Mouse (Mus musculus) limb, embryonic 15.5 days (tissue): ENCODE data around the gene Sppl2c. TPM values are rescaled to one million over a fixed set of nuclear protein-coding genes. Genes with fewer than 3 reads are reported as not detected.

Experiments used
- ATAC-seq: fragments of 200-750 bp; cut with Nextera tagmentation; 2 replicates; pipeline ENCODE4 v1.8.0; 2017; ENCODE audit warnings: low read depth, moderate TSS enrichment; ENCODE audit not compliant: insufficient number of reproducible peaks, low FRiP score, low TSS enrichment
- H3K27ac ChIP-seq: fragments of 300-500 bp; sonication (generic); 2 replicates; pipeline ENCODE4 v1.5.1; 2015; ENCODE audit warnings: moderate library complexity, mild to moderate bottlenecking, inconsistent platforms
- H3K27me3 ChIP-seq: fragments of 300-500 bp; sonication (generic); 2 replicates; pipeline ENCODE4 v1.6.1; 2015; ENCODE audit warnings: inconsistent platforms
- H3K36me3 ChIP-seq: fragments of 300-500 bp; sonication (generic); 2 replicates; pipeline ENCODE4 v1.6.1; 2015; ENCODE audit warnings: inconsistent platforms
- H3K4me1 ChIP-seq: fragments of 300-500 bp; sonication (generic); 2 replicates; pipeline ENCODE4 v1.6.1; 2015; ENCODE audit warnings: inconsistent platforms
- H3K4me2 ChIP-seq: fragments of 300-500 bp; sonication (generic); 2 replicates; pipeline ENCODE4 v1.6.1; 2015; ENCODE audit warnings: mild to moderate bottlenecking, inconsistent platforms
- H3K4me3 ChIP-seq: fragments of 300-500 bp; sonication (generic); 2 replicates; pipeline ENCODE4 v1.5.1; 2015; ENCODE audit warnings: mild to moderate bottlenecking, inconsistent platforms
- H3K9ac ChIP-seq: fragments of 300-500 bp; sonication (generic); 2 replicates; pipeline ENCODE4 v1.6.1; 2015; ENCODE audit warnings: inconsistent platforms
- H3K9me3 ChIP-seq: fragments of 300-500 bp; sonication (generic); 2 replicates; pipeline ENCODE4 v1.6.1; 2016; ENCODE audit warnings: inconsistent platforms
- WGBS: fragments of 180-500 bp; shearing (Covaris S2); methylation state at CpG from one replicate; pipeline ENCODE4 v1.1.7; 2015; 5-methylcytosine and 5-hydroxymethylcytosine counted together
- polyA plus RNA-seq: library from polyadenylated mRNA; unstranded; fragments of >200 nt; fragmentation: Nextera tagmentation; extraction: Ambion mirVana; gene quantifications from 2 replicates; pipeline ENCODE4 v1.2.1, GENCODE M21; 2015

The Sppl2c gene
- polyA plus RNA-seq, 1 experiment from 2014 or later, result not detected

- Histone ChIP-seq H3K4me3 (no peak overlapping the region), H3K27me3 (peaks cover 20% of the 10 kb centered on the region), H3K9me3 (no peaks in the 10 kb centered on the region), H3K27ac (no peak overlapping the region), H3K36me3 (no peaks in the 10 kb centered on the region), H3K4me1 (peaks cover 10% of the 10 kb centered on the region), H3K4me2 (no peak overlapping the region), H3K9ac (no peak overlapping the region)
- ATAC-seq, result no peak
- WGBS, result 77% methylated on average over 4 of the region's 4 CpGs
Observed at GRCm38 (mm10) chr11:104159769-104160272, 26.3 kb upstream of the Sppl2c start.

GRCm38 (mm10) chr11:104161153-104161552 is 25.0 kb upstream of the Sppl2c start:
- H3K9me3 ChIP-seq, result no peaks in the 10 kb centered on the region
- no peak overlapping the region for H3K4me2 ChIP-seq
- peaks cover 10% of the 10 kb centered on the region for H3K4me1 ChIP-seq
- no peak overlapping the region for H3K27ac ChIP-seq
- no peak for ATAC-seq
- H3K36me3 ChIP-seq, result no peaks in the 10 kb centered on the region
- no peak overlapping the region for H3K9ac ChIP-seq
- H3K4me3 ChIP-seq, result no peak overlapping the region
- 73% methylated on average over 5 of the region's 5 CpGs for WGBS
- H3K27me3 ChIP-seq, result peaks cover 20% of the 10 kb centered on the region

- H3K4me1 ChIP-seq, result no peaks in the 10 kb centered on the region
- no peak for ATAC-seq
Observed at GRCm38 (mm10) chr11:104164257-104164656, 21.9 kb upstream of the Sppl2c start.

GRCm38 (mm10) chr11:104171281-104171781 is 14.8 kb upstream of the Sppl2c start:
- Histone ChIP-seq H3K4me2 (no peak overlapping the region), H3K4me1 (no peaks in the 10 kb centered on the region), H3K27ac (no peak overlapping the region), H3K4me3 (no peak overlapping the region), H3K36me3 (no peaks in the 10 kb centered on the region), H3K9ac (no peak overlapping the region), H3K9me3 (no peaks in the 10 kb centered on the region), H3K27me3 (0 out of 2 replicates have a peak, but pooled peaks cover 21% of the 10 kb centered on the region)
- 32% methylated on average over 12 of the region's 12 CpGs for WGBS
- no peak for ATAC-seq

More at GRCm38 (mm10) chr11:104164257-104164656, 21.9 kb upstream of the Sppl2c start:
- H3K9me3 ChIP-seq, result no peaks in the 10 kb centered on the region
- no peak overlapping the region for H3K4me2 ChIP-seq
- no peak overlapping the region for H3K27ac ChIP-seq
- WGBS, result 87% methylated on average over 10 of the region's 10 CpGs
- no peak overlapping the region for H3K9ac ChIP-seq
- no peak overlapping the region for H3K4me3 ChIP-seq
- no peaks in the 10 kb centered on the region for H3K36me3 ChIP-seq
- no peaks in the 10 kb centered on the region; the same call in 1 of the 2 replicates for H3K27me3 ChIP-seq

DNA sequence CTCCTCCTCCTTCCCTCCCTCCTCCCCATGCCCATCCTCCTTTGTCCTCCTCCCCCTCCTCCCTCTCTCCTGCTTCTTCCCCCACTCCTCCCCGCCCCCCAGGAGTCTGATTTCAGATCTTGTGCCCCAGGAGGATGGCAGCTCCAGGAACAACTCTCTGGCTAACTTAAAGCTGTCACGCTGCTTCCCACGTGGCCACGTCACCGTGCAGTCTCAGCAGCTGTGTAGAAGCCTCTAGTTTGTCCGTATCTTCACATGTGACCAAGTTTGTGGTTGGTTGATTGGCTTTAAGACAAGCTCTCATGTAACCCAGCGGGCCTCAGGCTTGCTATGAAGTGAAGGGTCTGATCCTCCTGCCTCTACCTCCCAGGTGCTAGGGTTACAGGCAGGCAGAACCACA is 7.2 kb upstream of the Sppl2c start:
- H3K4me1 ChIP-seq, result no peaks in the 10 kb centered on the region
- H3K9ac ChIP-seq, result no peak overlapping the region
- 21% methylated on average over 6 of the region's 7 CpGs for WGBS
- no peaks in the 10 kb centered on the region for H3K36me3 ChIP-seq
- H3K27me3 ChIP-seq, result peaks cover 5% of the 10 kb centered on the region; the same call in 1 of the 2 replicates
- no peak overlapping the region for H3K4me2 ChIP-seq
- H3K4me3 ChIP-seq, result no peak overlapping the region
- ATAC-seq, result no peak
- no peak overlapping the region for H3K27ac ChIP-seq
- no peaks in the 10 kb centered on the region for H3K9me3 ChIP-seq

- WGBS, result 50% methylated on average over 5 of the region's 5 CpGs
- no peak for ATAC-seq
- Histone ChIP-seq H3K4me1 (no peaks in the 10 kb centered on the region), H3K36me3 (no peaks in the 10 kb centered on the region), H3K9me3 (no peaks in the 10 kb centered on the region), H3K9ac (no peak overlapping the region), H3K27me3 (no peaks in the 10 kb centered on the region; the same call in 1 of the 2 replicates), H3K4me3 (no peak overlapping the region), H3K27ac (no peak overlapping the region), H3K4me2 (no peak overlapping the region)
Observed at GRCm38 (mm10) chr11:104179804-104180203, 6.3 kb upstream of the Sppl2c start.

DNA sequence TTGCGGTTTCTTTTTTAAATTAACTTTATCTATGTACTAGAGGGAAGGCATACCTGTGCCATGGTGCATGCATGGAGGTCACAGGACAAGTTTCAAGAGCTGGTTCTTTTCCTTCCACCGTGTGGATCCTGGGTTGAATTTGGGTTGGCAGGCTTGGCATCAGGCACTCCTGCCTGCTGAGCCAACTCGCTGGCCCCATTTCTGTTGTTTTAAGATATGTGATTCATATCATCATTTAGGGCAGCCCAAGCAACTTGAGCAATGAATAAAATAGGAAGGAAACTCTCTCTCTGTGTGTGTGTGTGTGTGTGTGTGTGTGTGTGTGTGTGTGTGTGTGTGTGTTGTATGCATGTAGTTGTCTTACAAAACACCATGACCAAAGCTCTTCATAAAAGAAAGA is 4.0 kb upstream of the Sppl2c start:
- H3K4me2 ChIP-seq, result no peak overlapping the region
- ATAC-seq, result no peak
- no peaks in the 10 kb centered on the region for H3K36me3 ChIP-seq
- H3K4me1 ChIP-seq, result no peaks in the 10 kb centered on the region
- H3K9ac ChIP-seq, result no peak overlapping the region
- no peak overlapping the region for H3K27ac ChIP-seq
- 83% methylated on average over 3 of the region's 3 CpGs for WGBS
- H3K27me3 ChIP-seq, result no peaks in the 10 kb centered on the region
- H3K4me3 ChIP-seq, result no peak overlapping the region
- no peaks in the 10 kb centered on the region for H3K9me3 ChIP-seq

- Histone ChIP-seq H3K4me2 (no peak overlapping the region), H3K27ac (no peak overlapping the region), H3K9ac (no peak overlapping the region), H3K9me3 (no peaks in the 10 kb centered on the region), H3K4me3 (no peak overlapping the region), H3K4me1 (no peaks in the 10 kb centered on the region), H3K27me3 (no peaks in the 10 kb centered on the region), H3K36me3 (no peaks in the 10 kb centered on the region)
- WGBS, result 90% methylated on average over 9 of the region's 9 CpGs
- ATAC-seq, result no peak
Observed at GRCm38 (mm10) chr11:104186837-104187150, 667 bp downstream of the Sppl2c start.

DNA sequence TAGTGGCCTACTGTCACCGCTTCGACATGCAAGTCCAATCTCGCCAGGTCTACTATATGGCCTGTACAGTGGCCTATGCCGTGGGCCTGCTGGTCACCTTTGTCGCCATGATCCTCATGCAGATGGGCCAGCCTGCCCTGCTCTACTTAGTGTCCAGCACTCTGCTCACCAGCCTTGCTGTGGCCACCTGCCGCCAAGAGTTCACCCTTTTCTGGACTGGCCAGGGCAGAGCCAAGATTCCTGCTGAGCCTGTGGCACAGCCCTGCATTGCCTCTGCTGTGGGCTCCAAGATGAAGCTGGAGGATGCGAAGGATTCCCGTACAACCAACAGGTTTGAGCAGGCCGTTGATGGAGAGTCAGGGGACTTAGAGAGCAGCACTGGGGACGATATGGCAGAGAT is 1.6 kb downstream of the Sppl2c start:
- no peak overlapping the region for H3K9ac ChIP-seq
- H3K27ac ChIP-seq, result no peak overlapping the region
- H3K4me3 ChIP-seq, result no peak overlapping the region
- H3K36me3 ChIP-seq, result no peaks in the 10 kb centered on the region
- WGBS, result 90% methylated on average over 10 of the region's 10 CpGs
- H3K9me3 ChIP-seq, result no peaks in the 10 kb centered on the region
- no peak for ATAC-seq
- no peaks in the 10 kb centered on the region for H3K27me3 ChIP-seq
- no peaks in the 10 kb centered on the region for H3K4me1 ChIP-seq
- no peak overlapping the region for H3K4me2 ChIP-seq

DNA sequence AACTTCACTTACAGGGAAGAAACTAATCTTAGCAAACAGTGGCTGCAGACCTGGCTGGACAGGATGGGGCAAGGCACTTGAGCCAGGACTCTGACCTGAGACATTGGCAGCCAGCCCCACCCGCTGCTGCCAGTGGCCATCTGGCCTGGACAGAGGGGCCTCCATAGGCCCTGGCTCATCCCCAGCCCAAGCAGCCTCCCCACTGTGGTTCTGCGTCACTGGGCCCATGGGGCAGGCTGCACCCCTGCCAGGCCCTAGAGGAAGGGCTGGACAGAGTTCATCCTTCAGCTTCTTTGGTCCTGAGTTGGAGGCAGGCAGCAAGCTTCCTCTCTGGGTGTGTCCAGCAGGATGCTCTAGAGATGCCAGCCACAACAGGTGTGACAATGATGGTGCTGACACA is 3.9 kb downstream of the Sppl2c start:
- no peak overlapping the region for H3K4me3 ChIP-seq
- H3K9me3 ChIP-seq, result no peaks in the 10 kb centered on the region
- H3K27ac ChIP-seq, result no peak overlapping the region
- H3K4me2 ChIP-seq, result no peak overlapping the region
- no peak overlapping the region for H3K9ac ChIP-seq
- H3K36me3 ChIP-seq, result no peaks in the 10 kb centered on the region
- H3K4me1 ChIP-seq, result no peaks in the 10 kb centered on the region
- no peak; the same call in 1 of the 2 replicates for ATAC-seq
- no peaks in the 10 kb centered on the region for H3K27me3 ChIP-seq
- 84% methylated on average over 2 of the region's 2 CpGs for WGBS

GRCm38 (mm10) chr11:104195382-104195781 is 9.3 kb downstream of the Sppl2c start:
- Histone ChIP-seq H3K9ac (no peak overlapping the region), H3K9me3 (no peaks in the 10 kb centered on the region), H3K4me3 (no peak overlapping the region), H3K36me3 (no peaks in the 10 kb centered on the region), H3K27me3 (peaks cover 13% of the 10 kb centered on the region), H3K4me2 (no peak overlapping the region), H3K27ac (no peak overlapping the region), H3K4me1 (no peaks in the 10 kb centered on the region)
- no peak for ATAC-seq
- 71% methylated on average over 11 of the region's 11 CpGs for WGBS

GRCm38 (mm10) chr11:104195791-104196190 is 9.7 kb downstream of the Sppl2c start:
- WGBS, result 11% methylated on average over 9 of the region's 9 CpGs
- ATAC-seq, result no peak

GRCm38 (mm10) chr11:104197861-104198260 is 11.7 kb downstream of the Sppl2c start:
- H3K9ac ChIP-seq, result no peak overlapping the region
- peaks cover 13% of the 10 kb centered on the region for H3K27me3 ChIP-seq
- no peaks in the 10 kb centered on the region for H3K36me3 ChIP-seq
- no peak for ATAC-seq
- no peak overlapping the region for H3K27ac ChIP-seq
- 0 out of 2 replicates have a peak, but pooled peaks cover 3% of the 10 kb centered on the region for H3K9me3 ChIP-seq
- no peak overlapping the region for H3K4me2 ChIP-seq
- no peaks in the 10 kb centered on the region for H3K4me1 ChIP-seq
- WGBS, result 5% methylated on average over 10 of the region's 10 CpGs
- no peak overlapping the region for H3K4me3 ChIP-seq

More at GRCm38 (mm10) chr11:104195791-104196190, 9.7 kb downstream of the Sppl2c start:
- Histone ChIP-seq H3K9ac (no peak overlapping the region), H3K4me3 (no peak overlapping the region), H3K27ac (no peak overlapping the region), H3K4me2 (no peak overlapping the region), H3K36me3 (no peaks in the 10 kb centered on the region), H3K27me3 (peaks cover 13% of the 10 kb centered on the region), H3K4me1 (no peaks in the 10 kb centered on the region), H3K9me3 (no peaks in the 10 kb centered on the region)
